Mouse (Mus musculus): ENCODE data around the gene Ttc29. TPM values are rescaled to one million over a fixed set of nuclear protein-coding genes. Genes with fewer than 3 reads are reported as not detected.

The Ttc29 gene
- polyA plus RNA-seq, 1 experiment, result not detected

- Histone ChIP-seq H3K4me1 (ENCODE audit: control insufficient read depth, insufficient read depth, insufficient read length, low read length) (no peaks in the 10 kb centered on the region), H3K4me3 (ENCODE audit: insufficient read depth, low read depth, low read length) (no peak overlapping the region), H3K27ac (replicated peaks; ENCODE audit: low read depth, low read length) (no peak overlapping the region)
These were observed 41.9 kb downstream of the Ttc29 start for GRCm38 (mm10) chr8:78255011-78255410.

DNA sequence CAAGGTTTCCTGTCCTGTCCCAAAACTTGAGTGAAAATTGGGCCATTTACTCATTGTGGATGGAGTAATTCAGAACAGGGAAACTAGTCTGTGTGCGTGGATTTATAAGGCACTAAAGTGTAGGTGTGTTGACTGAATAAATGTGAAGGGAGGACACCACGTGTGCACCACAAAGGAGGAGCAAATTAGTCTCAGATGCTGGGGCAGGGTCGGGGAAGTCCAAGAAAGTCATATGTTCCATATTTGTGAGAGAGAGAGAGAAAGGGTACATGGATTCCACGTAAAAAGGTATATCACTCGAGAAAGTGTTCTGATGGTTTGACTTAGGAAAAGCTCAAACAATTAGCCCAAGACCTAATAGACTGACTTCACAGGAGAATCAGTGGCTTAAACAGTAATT, 52.4 kb downstream of the Ttc29 start:
- no peaks in the 10 kb centered on the region for H3K4me1 ChIP-seq (ENCODE audit: control insufficient read depth, insufficient read depth, insufficient read length, low read length)
- H3K4me3 ChIP-seq (ENCODE audit: insufficient read depth, low read depth, low read length), result no peak overlapping the region
- no peak overlapping the region for H3K27ac ChIP-seq (replicated peaks; ENCODE audit: low read depth, low read length)

DNA sequence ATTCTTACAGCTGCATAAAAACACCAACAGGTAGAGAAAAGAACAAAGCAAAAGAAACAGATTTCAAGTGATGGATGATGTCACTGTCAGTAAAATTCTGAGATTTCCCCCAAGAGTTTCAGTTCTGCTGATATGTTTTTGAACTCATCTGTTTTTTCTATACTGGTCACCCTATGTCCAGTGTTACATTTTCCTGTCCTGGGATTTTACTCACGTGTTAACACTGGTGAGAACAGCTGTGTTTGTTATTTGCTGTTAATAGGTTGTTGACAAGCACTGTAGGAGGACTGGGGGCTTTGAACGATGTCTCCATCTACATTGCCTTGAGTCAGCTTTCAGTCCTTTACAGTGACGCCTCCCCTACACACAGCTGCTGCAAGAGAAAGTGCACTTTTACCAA, 53.1 kb downstream of the Ttc29 start:
- Histone ChIP-seq H3K4me3 (ENCODE audit: insufficient read depth, low read depth, low read length) (no peak overlapping the region), H3K27ac (replicated peaks; ENCODE audit: low read depth, low read length) (no peak overlapping the region), H3K4me1 (ENCODE audit: control insufficient read depth, insufficient read depth, insufficient read length, low read length) (no peaks in the 10 kb centered on the region)

DNA sequence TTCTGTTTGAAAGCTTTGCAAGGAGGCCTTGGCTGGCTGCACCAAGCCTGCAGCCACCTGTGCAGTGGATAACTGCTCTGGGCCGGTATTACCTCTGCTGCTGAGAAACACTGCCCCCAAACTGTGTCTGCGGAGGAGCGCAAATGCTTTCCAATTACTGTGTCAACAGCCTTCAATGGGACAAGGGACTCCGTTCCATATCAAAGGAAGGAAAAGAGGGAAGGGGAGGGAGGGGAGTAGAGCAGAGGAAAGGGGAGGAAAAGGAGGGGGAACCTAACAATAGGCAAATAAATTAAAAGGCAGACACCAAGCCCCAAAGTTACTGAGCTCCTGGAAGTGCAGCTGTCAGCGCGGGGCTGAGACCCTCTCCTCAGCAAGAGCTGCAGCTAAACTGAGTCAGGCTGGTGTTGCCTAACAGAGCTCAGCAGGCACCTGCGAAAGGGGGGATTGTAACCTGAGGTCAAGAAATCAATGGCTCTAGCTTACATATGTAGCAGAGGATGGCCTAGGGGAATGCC, 54.9 kb downstream of the Ttc29 start:
- Histone ChIP-seq H3K4me1 (ENCODE audit: control insufficient read depth, insufficient read depth, insufficient read length, low read length) (no peaks in the 10 kb centered on the region), H3K4me3 (ENCODE audit: insufficient read depth, low read depth, low read length) (no peak overlapping the region), H3K27ac (replicated peaks; ENCODE audit: low read depth, low read length) (no peak overlapping the region)

GRCm38 (mm10) chr8:78269281-78269680, 56.2 kb downstream of the Ttc29 start:
- no peaks in the 10 kb centered on the region for H3K4me1 ChIP-seq (ENCODE audit: control insufficient read depth, insufficient read depth, insufficient read length, low read length)

GRCm38 (mm10) chr8:78271391-78271790, 58.3 kb downstream of the Ttc29 start:
- Histone ChIP-seq H3K4me1 (ENCODE audit: control insufficient read depth, insufficient read depth, insufficient read length, low read length) (no peaks in the 10 kb centered on the region), H3K27ac (replicated peaks; ENCODE audit: low read depth, low read length) (no peak overlapping the region), H3K4me3 (ENCODE audit: insufficient read depth, low read depth, low read length) (no peak overlapping the region)

More at GRCm38 (mm10) chr8:78269281-78269680, 56.2 kb downstream of the Ttc29 start:
- H3K27ac ChIP-seq (replicated peaks; ENCODE audit: low read depth, low read length), result no peak overlapping the region
- no peak overlapping the region for H3K4me3 ChIP-seq (ENCODE audit: insufficient read depth, low read depth, low read length)

GRCm38 (mm10) chr8:78276120-78276519, 63.0 kb downstream of the Ttc29 start:
- no peaks in the 10 kb centered on the region for H3K4me1 ChIP-seq (ENCODE audit: control insufficient read depth, insufficient read depth, insufficient read length, low read length)
- no peak overlapping the region for H3K27ac ChIP-seq (replicated peaks; ENCODE audit: low read depth, low read length)
- H3K4me3 ChIP-seq (ENCODE audit: insufficient read depth, low read depth, low read length), result no peak overlapping the region

GRCm38 (mm10) chr8:78277411-78277810, 64.3 kb downstream of the Ttc29 start:
- H3K4me3 ChIP-seq (ENCODE audit: insufficient read depth, low read depth, low read length), result no peak overlapping the region
- no peaks in the 10 kb centered on the region for H3K4me1 ChIP-seq (ENCODE audit: control insufficient read depth, insufficient read depth, insufficient read length, low read length)
- no peak overlapping the region for H3K27ac ChIP-seq (replicated peaks; ENCODE audit: low read depth, low read length)

DNA sequence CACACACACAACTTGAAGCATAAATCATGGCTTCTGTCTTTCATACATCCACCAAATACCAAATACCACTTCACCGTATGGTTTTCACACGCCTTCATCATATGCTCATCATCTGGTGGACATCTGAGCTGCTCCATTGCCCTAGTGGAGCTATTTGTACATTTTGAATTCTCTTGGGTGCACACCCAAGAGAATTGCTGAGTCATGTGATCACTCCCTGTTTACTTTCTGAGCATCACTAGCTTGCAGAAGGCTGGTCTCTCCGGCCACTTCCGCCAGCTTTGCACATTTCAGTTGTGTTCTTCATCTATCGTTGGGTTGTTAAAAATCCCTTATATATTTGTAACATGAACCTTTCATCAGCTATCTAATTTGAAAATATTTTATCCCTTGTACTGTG, 65.5 kb downstream of the Ttc29 start:
- H3K4me1 ChIP-seq (ENCODE audit: control insufficient read depth, insufficient read depth, insufficient read length, low read length), result no peaks in the 10 kb centered on the region
- no peak overlapping the region for H3K27ac ChIP-seq (replicated peaks; ENCODE audit: low read depth, low read length)
- H3K4me3 ChIP-seq (ENCODE audit: insufficient read depth, low read depth, low read length), result no peak overlapping the region

DNA sequence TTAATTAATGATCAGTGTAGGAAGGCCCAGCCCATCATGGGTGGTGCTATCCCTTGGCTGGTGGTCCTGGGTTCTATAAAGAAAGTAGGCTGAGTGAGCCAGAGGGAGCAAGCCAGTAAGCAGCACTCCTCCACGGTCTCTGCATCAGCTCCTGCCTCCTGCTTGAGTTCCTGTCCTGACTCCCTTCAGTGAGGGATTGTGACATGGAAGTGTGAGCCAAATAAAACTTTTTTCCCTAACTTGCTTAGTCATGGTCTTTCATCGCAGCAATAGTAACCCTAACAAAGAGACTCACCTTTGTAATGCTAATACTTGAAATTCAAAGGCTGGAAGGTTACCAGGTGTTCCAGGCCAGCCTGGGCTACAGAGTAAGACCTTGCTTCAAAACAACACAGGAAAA, 71.7 kb downstream of the Ttc29 start:
- Histone ChIP-seq H3K4me1 (ENCODE audit: control insufficient read depth, insufficient read depth, insufficient read length, low read length) (no peaks in the 10 kb centered on the region), H3K27ac (replicated peaks; ENCODE audit: low read depth, low read length) (no peak overlapping the region), H3K4me3 (ENCODE audit: insufficient read depth, low read depth, low read length) (no peak overlapping the region)

- Histone ChIP-seq H3K27ac (replicated peaks; ENCODE audit: low read depth, low read length) (no peak overlapping the region), H3K4me3 (ENCODE audit: insufficient read depth, low read depth, low read length) (no peak overlapping the region), H3K4me1 (ENCODE audit: control insufficient read depth, insufficient read depth, insufficient read length, low read length) (no peaks in the 10 kb centered on the region)
These were observed 72.3 kb downstream of the Ttc29 start for GRCm38 (mm10) chr8:78285366-78285765.

DNA sequence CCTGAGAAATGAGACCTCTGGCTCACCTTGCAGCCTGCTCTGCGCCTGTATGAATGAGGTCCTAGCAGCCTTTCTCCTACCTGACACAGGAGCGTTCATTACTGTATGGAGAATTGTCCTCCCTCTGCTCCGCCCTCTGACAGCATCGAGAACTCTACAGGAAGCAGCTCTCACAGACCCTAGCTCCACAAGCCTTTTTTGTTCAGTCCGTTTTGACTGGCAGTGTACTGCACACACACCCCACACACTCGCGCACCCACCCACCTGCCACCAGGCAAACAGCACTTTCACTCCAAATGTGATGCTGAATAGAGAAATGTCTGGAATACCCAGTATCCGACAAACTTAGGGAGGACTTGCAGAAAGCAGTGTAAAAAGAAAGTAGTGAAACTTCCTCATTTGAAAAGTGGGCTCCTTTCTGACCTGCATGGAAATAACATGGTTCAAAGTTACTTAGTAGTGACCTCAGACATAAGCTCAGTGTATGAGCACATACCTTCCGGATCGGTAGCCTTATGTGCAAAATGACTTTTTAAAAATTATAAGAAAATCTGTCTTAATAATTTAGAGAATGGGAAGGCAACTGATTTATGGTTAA, 76.4 kb downstream of the Ttc29 start:
- no peaks in the 10 kb centered on the region for H3K4me1 ChIP-seq (ENCODE audit: control insufficient read depth, insufficient read depth, insufficient read length, low read length)
- H3K4me3 ChIP-seq (ENCODE audit: insufficient read depth, low read depth, low read length), result no peak overlapping the region

GRCm38 (mm10) chr8:78290274-78290673, 77.2 kb downstream of the Ttc29 start:
- no peaks in the 10 kb centered on the region for H3K4me1 ChIP-seq (ENCODE audit: control insufficient read depth, insufficient read depth, insufficient read length, low read length)
- no peak overlapping the region for H3K27ac ChIP-seq (replicated peaks; ENCODE audit: low read depth, low read length)
- no peak overlapping the region for H3K4me3 ChIP-seq (ENCODE audit: insufficient read depth, low read depth, low read length)

More for the DNA sequence above, 76.4 kb downstream of the Ttc29 start:
- no peak overlapping the region for H3K27ac ChIP-seq (replicated peaks; ENCODE audit: low read depth, low read length)

DNA sequence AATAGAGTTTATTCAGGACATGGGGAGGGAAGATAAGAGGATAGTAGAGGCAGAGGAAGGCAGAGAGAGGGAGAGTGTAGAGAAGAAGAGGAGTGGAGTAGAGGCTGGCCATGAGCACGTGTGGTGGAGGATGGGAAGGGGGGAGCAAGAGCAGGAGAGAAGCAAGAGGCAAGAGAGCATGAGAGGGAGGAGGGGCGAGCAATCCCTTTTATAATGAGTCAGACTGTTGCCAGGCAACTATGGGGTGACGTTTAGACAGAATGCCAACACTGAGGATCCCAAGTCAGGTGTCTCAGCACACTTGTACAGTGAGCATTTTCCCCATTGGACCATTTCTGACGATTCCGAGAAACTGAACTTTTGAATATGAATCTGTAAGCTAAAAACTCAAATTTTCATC, 82.4 kb downstream of the Ttc29 start:
- H3K27ac ChIP-seq (replicated peaks; ENCODE audit: low read depth, low read length), result no peak overlapping the region
- no peak overlapping the region for H3K4me3 ChIP-seq (ENCODE audit: insufficient read depth, low read depth, low read length)
- no peaks in the 10 kb centered on the region for H3K4me1 ChIP-seq (ENCODE audit: control insufficient read depth, insufficient read depth, insufficient read length, low read length)

- H3K27ac ChIP-seq (replicated peaks; ENCODE audit: low read depth, low read length), result no peak overlapping the region
- H3K4me1 ChIP-seq (ENCODE audit: control insufficient read depth, insufficient read depth, insufficient read length, low read length), result no peaks in the 10 kb centered on the region
- H3K4me3 ChIP-seq (ENCODE audit: insufficient read depth, low read depth, low read length), result no peak overlapping the region
These were observed 90.5 kb downstream of the Ttc29 start for GRCm38 (mm10) chr8:78303579-78303978.

DNA sequence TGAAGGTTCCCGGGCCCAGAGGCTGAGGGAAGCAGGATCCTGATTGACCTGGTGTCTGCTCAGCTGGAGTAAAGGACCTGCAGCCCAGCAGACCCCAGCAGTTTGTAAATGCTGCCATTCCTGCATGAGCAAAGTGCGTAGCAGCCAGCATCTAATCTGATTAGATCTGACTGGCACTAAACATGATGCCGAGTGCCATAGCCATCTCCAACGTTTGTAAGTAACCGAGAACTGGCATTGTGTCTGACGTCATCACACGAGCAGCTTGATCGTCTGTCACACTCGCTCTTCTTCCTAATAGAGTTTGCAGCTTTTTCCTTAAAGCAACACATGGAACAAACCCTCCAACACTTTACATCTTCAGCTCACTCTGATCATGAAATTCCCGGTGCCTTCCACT, 93.5 kb downstream of the Ttc29 start:
- no peaks in the 10 kb centered on the region for H3K4me1 ChIP-seq (ENCODE audit: control insufficient read depth, insufficient read depth, insufficient read length, low read length)
- H3K4me3 ChIP-seq (ENCODE audit: insufficient read depth, low read depth, low read length), result no peak overlapping the region
- no peak overlapping the region for H3K27ac ChIP-seq (replicated peaks; ENCODE audit: low read depth, low read length)

Data from brown adipose tissue, adult 24 weeks (tissue).